Mouse (Mus musculus) thymus, postnatal 10 days (tissue): ENCODE measurements at regions not wholly inside any gene's neighbourhood (a gene's known extent, or its start where the extent isn't known, plus 50 kb on each side); places are given as distances from the start of the nearest gene placed in this dataset.

ENCODE experiments used
- DNase-seq, 2 experiments: peaks; one replicate each; pipeline ENCODE4 v3.0.0; 2021; ENCODE audit warnings: low spot score in 2 of 2

DNA sequence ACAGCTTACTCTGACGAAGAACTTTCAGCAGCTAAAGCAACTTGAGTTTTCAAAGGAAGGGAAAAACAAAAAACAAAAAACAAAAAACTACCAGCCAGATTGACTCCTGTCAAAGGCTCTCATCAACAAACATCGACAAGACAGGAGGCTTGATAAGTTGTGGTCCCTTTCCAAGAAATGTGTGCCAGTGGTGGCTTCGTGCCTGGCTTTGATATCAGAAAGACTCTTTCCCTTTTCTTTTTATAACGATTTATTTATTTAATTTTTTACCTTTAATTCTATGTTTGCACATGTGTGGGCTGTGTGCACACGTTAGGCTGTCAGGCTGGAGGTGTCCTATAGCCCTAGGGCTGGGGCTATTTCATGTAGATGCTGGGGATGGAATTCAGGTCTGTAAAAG lies 60.4 kb downstream of the Dact1 start:
- DNase-seq = no peak

DNA sequence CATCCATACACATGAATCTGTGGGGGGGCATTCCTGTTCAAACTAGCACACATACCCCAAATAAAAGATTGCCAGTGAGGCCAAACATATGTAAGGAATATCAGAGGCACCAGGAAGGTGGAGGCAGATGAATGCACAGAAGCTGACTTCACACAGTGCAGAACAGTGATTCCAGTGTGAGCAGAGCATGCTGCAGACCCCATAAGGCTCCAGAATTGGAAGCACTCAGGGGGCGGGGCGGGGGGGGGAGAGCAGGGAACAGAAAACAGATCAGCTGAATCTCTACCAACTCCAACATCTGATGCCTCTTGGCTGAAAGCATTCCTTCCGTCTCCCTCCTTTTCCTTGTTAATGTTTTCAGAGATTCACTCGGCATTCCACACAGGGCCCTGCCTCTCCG lies 62.3 kb downstream of the Dact1 start:
- DNase-seq = no peak

DNA sequence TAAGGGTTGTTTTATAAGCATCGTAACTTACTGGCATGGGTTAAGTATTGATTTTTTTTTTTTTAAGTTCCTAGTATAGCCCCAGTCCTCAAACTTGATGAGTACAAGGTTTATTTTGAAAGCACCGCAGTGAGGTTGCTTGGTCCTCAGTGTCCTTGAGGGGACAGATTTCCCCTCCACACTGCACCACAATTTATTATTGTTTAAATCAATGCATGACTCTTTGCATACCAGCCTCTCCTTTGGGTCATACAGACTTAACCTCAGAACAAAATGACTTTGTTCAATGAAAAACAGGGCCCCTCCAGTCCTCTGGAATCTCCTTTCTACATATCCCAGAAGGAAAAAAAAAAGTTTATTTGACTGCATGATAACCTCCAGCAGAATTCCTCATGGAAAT lies 63.9 kb downstream of the Dact1 start:
- no peak for DNase-seq

DNA sequence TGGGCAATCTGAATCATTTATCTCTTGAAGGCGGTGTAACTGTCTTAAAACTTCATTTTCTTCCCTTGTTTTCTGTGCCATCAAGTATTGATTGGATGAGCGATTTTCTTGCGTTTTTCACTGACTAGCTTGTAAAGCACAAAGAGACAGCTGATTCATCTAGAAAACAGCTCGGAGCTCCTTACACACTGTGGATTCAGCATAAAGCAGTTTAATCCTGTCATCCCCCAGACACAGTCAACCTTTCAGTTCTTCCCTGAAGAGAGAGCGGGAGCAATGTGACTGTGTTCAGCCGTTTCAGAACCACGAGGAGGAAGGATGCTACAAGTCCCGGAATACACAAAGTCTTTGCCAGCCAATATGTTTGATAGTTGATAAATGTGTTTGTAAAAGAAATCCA lies 66.8 kb downstream of the Dact1 start:
- DNase-seq = no peak

DNA sequence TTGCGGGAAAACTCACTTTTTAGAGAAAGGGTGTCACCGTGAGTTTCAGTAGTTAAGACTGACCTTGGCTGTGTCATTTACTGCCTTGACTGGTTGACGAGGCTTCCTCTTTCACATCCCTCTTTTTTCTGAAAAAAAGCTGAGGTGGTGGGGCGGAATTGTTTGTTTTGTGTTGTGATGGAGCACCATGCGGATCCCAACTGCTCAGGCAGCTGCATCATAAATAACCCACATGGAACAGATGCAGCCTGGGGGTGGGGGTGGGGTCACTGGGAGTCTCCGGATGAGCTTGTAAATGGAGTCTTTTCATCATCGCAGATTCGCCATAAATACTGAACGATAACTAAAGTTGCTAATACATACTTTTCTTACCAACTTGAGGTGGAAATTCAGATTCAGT lies 67.3 kb downstream of the Dact1 start:
- DNase-seq = no peak

DNA sequence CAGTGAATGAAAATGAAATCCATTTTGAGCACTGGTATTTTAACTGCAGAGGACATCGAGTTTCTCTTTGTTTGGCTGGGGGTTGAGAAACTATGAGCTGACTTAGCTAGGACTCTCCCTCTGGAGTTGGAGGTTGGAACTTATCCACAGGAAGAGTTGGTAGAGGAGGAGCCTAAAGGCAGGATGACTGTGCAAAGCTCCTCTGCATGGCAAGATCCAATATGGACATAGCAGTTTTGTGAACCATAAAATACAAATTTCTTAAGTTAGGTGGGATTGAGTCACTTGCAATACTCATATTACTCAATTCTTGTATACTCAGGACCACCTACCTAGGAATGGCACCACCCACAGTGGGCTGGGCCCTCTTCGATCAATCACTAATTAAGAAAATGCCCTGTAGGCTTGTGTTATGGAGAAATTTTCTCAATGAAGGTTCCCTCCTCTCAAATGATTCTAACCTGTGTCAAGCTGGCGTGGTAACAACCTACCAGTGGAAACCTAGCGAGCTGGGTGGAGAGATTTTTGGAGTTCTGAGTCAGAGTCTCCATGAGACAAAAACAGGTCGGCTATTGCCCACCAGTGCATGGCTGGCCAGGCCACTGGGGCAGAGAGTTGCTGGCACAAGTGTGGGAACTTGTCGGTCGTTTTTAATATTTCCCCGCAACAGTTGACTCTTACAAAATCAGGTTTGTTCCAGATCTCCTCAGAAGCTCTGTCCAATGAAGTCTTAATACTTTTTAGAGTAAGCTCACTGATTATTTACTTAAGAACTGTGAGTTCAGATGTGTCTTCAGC lies 70.1 kb downstream of the Dact1 start:
- DNase-seq = no peak

DNA sequence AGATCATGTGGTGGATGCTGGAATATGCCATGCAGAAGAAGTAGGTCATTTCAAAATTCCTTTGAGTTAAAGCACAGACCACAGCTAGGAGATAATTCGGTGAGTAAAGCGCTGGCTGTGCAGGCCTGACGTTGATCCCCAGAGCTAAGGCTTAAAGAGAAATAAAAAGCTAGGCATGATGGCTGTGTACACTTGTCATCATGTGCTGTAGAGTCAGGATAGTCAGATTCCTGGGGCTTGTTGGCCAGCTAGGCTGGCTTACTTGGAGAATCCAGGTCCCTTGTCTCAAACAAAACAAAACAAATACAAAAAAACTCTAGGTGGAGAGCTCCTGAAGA lies 70.7 kb downstream of the Dact1 start:
- DNase-seq = no peak

DNA sequence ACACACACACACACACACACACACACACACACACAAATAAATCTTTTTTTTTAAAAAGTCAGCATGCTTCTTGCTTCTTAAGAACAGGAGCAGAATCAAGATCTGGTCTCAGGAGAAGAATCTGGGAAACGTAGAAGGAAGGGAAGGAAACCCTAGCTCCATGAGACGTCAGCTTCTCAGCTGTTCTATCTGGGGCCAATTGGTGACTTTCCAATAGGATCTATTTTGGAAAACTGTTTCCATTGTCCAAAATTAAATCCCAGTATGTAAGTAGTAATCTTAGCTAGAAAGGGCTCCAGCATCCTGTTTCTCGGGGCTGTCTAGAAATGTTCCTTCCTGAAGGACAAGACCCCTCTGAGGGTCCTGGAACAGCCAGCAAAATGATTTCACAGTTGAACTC lies 76.6 kb downstream of the Dact1 start:
- no peak for DNase-seq

DNA sequence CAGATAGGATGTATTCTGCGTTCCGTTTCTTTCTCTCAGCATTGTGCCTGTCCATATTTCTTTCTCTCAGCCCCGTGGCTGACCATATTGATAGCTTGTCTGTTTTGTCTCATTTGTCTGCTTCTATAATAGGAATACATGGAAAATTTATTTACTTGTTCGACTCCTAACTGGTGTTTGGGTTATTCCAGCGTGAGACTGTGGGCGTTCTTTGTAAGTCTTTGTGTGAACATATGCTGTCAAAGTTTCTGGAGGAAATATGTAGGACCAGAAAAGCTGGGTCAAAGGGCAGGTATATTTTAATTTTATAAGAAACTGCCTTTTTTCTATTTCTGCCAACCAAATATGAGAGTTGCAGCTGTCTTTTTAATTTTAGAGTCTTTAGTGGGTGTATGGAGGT lies 81.8 kb downstream of the Dact1 start:
- no peak for DNase-seq

DNA sequence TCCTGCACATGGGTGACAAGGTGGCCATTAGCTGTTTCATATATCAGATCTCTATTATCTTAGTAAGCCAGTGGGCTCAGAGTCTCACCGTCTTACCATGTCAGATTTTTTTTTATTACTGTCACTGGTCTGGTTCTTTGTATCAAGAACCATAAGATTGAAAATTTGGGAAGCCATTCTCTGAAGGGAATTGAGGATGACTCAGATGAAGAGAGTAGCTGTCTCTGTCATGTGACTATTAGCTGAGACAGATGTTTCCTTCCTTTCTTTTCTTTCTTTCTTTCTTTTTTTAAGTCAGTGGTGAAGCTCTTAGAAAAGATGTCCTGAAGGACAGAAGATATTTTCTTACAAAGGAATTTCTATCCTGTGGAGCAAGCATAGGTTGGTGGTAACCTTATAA lies 84.1 kb downstream of the Dact1 start:
- DNase-seq = no peak

DNA sequence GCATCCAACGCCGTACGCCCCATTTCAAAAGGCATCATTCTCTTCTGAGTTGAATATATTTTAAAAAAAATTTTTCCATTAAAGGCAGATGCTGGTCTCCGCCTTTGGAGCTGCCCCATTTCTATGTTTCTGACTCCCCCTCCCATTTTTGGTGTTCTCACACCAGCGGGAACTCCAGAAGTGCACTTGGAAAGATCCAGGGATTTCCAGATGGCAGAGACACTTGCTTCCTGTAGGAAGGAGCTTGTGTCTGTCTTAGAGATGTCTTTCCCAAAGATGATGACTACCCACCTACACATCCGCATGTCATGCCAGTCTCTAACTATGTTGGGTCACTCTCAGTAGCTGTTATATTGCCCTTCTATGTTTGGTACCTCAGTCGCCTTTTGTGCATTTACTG lies 87.8 kb downstream of the Dact1 start:
- no peak for DNase-seq

DNA sequence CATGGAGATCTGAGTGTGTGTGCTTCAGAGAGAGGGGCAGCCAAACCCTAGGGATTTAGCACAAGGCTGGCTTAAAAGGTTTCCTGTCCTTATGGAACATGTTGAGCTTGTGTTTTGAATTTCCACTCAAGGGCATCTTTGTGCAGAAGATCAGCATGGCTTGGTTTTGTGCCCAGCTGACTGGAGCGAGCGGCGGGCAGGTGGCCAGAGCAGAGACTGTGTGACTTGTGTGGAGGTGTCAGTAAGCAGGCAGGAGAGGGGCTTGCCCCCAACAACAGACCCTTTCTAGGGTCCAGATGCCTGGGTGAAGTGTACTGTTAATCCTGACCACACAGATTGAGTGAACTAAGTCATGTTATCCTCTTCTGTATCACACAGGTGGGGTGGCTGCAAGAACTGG lies 89.0 kb downstream of the Dact1 start:
- no peak for DNase-seq

DNA sequence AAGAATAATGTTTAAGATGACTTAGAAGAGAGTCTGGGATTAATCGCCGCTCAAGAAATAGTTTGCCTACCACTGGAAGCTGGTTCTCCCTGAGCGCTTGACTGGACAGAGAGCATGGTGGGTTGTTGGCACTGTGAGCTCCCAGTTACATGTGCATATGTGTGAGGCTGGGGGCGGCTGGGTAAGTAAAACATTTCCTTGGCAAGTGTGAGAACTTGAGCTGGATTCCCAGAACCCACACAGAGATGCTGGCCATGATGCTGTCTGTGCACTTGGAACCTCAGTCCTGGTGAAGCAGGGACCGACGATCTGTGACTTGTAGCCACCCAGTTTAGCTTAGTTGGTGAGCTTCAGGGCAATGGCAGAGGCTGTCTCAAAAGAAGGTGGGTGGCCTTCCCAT lies 90.5 kb downstream of the Dact1 start:
- DNase-seq = no peak

DNA sequence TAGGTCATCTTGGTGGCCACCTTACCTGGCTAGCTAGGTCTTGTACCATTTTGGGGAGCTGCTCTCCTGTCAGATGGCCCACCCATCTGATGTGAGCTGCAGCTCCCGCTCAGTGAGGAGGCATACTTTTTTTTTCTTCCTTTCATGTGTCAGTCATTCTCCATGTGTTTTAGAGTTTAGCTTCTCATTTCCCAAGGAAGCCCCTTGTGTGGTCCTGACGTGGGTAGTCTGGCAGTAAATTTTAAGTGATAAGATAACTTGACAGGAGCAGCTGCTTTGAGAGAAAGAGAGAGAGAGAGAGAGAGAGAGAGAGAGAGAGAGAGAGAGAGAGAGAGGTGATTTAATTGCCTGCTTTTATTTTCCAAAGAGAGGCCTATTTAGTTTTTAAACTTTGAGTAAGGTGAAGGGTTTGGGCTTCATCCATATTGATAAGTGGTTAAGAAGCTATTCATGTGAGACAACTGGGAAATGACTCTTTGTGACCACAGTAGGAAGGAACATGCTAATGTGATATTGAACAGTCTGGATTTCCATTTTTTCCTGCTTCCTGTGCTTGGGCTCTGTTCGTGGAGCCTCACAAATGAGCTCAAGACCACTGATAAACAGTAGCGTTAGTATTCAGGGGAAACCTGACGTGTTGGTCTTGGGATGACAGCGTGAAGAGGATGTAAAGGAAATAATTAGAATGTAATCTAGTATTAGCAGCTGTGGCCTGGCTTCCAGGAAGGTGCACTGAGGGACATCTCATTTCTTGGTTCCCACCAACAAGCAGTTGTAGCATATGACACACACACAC lies 92.1 kb downstream of the Dact1 start:
- no peak for DNase-seq

DNA sequence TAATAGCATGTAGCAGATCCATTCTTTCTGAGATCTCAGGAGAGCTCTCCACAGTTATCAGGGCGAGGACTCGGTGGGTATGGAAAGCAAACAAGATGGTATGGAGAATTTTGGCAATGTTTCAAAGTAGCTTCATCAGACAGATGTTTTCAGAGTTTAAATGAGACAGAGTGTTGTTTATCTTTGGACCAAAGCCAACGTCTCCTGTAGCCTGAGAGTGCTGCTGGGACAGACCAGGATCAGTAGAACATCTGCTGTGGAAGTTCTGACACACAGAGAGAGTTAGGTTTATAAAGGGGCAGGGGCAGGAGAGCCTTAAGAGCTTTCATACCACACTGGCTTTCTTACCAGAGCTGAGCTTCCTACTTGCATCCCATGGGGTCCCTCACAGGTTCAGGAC lies 97.6 kb downstream of the Dact1 start:
- DNase-seq = no peak

DNA sequence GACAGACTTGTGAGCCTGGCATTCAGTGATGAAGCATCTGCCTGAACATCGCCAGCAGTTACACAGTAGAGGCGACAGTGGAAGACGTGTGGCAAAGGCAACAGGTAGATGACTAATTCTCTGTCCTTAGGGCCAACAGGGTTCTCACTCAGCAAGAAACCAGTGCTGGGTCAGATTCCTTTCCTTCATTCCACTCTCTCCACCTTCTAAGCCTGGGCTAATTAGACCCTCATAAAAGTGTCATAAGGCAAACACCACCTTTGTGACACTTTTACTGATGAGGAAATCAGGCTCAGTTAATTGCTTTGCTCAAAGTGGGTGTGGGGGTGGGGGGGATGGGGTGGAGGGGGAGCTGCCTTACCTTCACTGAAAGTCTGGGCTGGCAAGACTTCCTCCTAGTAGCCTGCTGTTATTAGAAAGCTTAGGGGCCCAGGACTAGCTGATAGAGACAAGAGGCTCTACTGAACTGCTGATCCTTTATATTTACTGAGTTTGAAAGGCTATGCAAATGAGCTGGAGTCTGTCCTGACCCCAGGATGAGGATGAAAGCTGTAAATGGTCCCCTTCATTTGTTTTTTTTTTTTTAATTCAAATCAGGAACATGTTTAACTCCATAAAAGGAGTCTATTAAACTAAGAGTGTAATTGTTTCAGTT lies 98.8 kb downstream of the Dact1 start:
- DNase-seq = no peak

DNA sequence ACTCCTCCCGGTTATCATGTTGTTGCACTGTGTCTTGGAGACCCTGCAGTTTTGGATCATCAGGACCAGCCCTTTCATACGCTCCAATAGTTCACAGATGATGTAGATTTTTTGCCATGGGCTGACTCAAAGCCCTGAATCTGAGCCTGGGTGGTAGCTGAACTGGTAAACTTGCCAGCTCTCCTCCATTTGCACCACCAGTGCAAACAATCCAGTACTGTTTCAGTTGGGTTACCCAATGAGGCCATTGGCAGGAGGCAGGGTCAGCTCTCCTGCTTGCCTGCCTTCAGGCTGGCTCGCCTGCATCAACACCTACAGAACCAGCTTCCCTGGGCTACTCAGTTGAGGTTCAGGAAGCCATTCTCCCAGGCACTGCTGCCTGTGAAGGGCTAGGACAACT lies 102.6 kb downstream of the Dact1 start:
- DNase-seq = no peak

DNA sequence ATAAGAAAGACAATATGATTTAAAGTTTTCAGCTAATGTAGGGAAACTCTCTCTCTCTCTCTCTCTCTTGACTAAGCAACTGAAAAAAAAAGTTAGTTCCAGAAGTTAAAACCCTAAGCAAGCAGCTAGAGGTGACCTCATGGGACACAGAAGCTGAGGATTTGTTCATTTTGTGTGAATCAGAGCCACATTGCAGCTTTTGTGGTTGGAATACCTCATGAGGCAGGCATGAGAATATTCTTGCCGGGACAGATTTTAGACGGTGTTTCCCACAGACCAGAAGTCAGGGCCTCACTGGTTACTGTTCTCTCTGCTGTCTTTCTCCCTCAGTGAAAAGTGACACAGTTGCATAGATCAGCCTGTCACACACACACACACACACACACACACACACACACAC lies 107.3 kb downstream of the Dact1 start:
- DNase-seq = no peak

DNA sequence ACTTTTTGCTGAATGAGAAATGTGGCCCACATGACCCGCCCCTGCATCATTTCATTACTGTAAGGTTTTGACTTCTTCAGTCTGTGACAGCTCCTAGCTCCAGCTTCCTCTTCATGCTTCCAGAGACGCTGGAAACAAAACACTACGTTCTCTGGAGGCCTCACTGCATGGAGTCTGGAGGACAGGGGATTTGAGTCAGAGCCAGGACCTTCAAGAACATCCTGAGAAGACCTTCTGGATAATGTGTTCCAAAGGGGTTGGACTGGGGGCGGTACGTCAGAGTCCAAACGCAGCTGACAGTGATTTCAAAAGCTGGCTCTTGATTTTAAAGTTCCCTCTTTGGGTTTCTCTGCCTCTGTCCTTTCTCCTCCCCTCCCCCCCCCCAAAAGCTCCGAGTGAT lies 108.5 kb downstream of the Dact1 start:
- no peak for DNase-seq

DNA sequence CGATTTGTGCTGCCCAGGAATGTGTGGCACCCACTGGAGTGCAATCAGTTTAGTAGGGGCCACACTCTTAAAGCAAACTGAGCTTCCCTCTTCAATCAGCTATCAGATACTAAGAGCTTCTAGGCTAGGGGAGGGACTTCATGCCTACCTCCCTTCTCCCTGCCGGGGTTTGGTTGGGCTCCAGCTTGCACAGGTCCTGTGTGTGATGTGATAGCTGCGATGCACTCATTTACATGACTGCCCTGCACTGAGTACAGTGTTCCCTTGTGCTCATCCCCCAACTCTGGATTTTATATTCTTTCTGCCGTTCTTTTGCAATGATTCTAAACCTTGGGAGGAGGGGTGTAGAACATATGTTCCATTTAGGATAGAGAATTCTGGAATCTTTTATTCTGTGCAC lies 109.5 kb downstream of the Dact1 start:
- no peak for DNase-seq

DNA sequence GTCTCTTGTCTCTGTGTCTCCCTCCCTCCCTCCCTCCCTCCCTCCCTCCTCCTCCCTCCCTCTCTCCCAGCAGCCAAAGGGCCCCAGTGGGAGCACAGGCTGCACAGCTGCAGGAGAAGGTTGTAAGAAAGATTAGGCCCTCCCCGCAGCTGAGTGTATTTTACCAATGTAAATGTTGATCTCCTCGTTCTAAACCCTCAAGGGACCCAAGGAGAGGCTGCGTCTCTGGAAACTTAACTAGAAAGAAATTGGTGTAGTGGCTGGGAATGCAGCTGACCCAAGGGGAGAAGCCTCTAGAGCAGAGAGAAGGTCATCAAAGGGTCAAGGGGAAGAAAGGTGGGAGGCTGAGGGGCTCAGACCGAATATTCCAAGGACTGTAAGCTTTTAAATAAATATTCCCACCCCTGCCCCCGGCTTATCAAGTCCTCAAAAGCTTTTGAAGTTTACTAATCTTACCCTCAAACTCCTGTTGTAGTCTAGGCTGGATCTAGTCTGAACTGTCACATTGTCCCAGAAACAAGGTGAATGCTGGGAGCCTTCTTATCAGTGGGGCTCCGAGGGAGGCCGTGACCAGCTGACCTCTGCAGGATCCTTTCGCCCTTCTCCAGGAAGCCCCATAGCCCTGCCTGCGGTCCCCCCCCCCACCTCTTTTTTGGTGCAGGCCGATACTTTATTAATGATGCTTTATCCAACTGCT lies 116.5 kb downstream of the Dact1 start:
- DNase-seq = no peak

DNA sequence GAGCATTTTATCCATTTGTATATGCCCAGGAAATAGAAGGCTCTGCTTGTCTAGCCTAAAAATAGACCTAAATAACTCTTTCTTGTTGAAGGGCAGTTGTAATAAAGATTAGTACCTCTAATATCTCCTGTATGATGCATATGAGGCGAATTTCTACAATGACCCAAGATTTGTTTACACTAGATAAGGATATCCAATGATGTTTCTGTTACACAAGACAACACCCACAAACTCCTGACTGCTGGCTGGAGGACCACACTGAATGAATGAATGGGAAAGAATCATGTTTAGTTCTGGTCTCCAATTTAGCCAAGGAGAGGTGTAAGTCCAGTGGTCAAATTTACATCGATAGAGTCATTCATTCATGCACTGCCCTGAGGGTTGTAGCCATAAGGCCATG lies 118.3 kb downstream of the Dact1 start:
- DNase-seq = no peak
